In genomic region chr12:35895875-35896763, GRCm38 (mm10) we compare ENCODE assay signal across 8 mouse cellular contexts. TPM values are rescaled to one million over a fixed set of nuclear protein-coding genes. Genes with fewer than 3 reads are reported as not detected.
DNase-seq lines count a peak whose midpoint lies in the region; ATAC-seq and TF ChIP-seq lines count a peak whose summit lies in the region.

No protein-coding gene starts in this region.

- H3K27ac ChIP-seq in heart, embryonic 12.5 days (ENCODE audit: poor library complexity, severe bottlenecking), result no peak overlapping the region
- H3K27ac ChIP-seq in kidney, embryonic 16.5 days (ENCODE audit: low read length), result no peak overlapping the region
- no peak overlapping the region for H3K27ac ChIP-seq in liver, embryonic 14.5 days
- H3K27ac ChIP-seq in neural tube, embryonic 11.5 days (ENCODE audit: low read depth, low read length), result 0 out of 2 replicates have a peak overlapping the region, but pooled peaks have one; percentile 23

- peak overlapping the region; percentile 39 for H3K4me3 ChIP-seq in heart, embryonic 12.5 days
- peak overlapping the region; percentile 38 for H3K4me3 ChIP-seq in kidney, embryonic 16.5 days (ENCODE audit: low read length)
- 0 out of 4 replicates have a peak overlapping the region, but pooled peaks of 1 of the 2 experiments have one; percentile 6 for H3K4me3 ChIP-seq in liver, embryonic 14.5 days (ENCODE audit: insufficient read depth in 1 of 2, low read depth in 2 of 2, low read length in 2 of 2)
- H3K4me3 ChIP-seq in neural tube, embryonic 11.5 days (ENCODE audit: low read depth, low read length), result peak overlapping the region; percentile 28

- no peak for TF ChIP-seq EP300 in liver, embryonic 14.5 days (IDR thresholded peaks at IDR 0.05; ENCODE audit: low read depth)

- H3K4me1 ChIP-seq in heart, embryonic 12.5 days (replicated peaks), result 0 out of 2 replicates have a peak, but pooled peaks cover 4% of the 10 kb centered on the region
- H3K4me1 ChIP-seq in kidney, embryonic 16.5 days (ENCODE audit: insufficient read depth, low read length), result peaks cover 7% of the 10 kb centered on the region
- H3K4me1 ChIP-seq in liver, embryonic 14.5 days (replicated peaks; ENCODE audit: control insufficient read depth in 2 of 2, insufficient read depth in 2 of 2, low read length in 1 of 2), result no peaks in the 10 kb centered on the region; a peak in 1 of 4 replicates
- peaks cover 20% of the 10 kb centered on the region for H3K4me1 ChIP-seq in neural tube, embryonic 11.5 days (ENCODE audit: control insufficient read depth, insufficient read depth, low read length)

- peak overlapping the region; percentile 60 for H3K4me2 ChIP-seq in heart, embryonic 12.5 days
- H3K4me2 ChIP-seq in kidney, embryonic 16.5 days (replicated peaks; ENCODE audit: low read depth, low read length), result peak overlapping the region; percentile 59
- peak overlapping the region; percentile 46 for H3K4me2 ChIP-seq in liver, embryonic 14.5 days (ENCODE audit: low read depth)
- peak overlapping the region; percentile 45 for H3K4me2 ChIP-seq in neural tube, embryonic 11.5 days (ENCODE audit: low read depth)

- peak; percentile 57 for TF ChIP-seq CTCF in liver, embryonic 14.5 days (IDR thresholded peaks at IDR 0.05; ENCODE audit: low read depth)

- 27% methylated on average over 20 of the region's 20 CpGs for WGBS in heart, embryonic 12.5 days
- WGBS in kidney, embryonic 16.5 days, result 30% methylated on average over 20 of the region's 20 CpGs
- WGBS in liver, embryonic 14.5 days (ENCODE audit: insufficient replicate concordance), result 29% methylated on average over 20 of the region's 20 CpGs
- WGBS in neural tube, embryonic 11.5 days, result 27% methylated on average over 20 of the region's 20 CpGs

- H3K9ac ChIP-seq in heart, embryonic 12.5 days, result no peak overlapping the region
- 0 out of 2 replicates have a peak overlapping the region, but pooled peaks have one; percentile 40 for H3K9ac ChIP-seq in kidney, embryonic 16.5 days (replicated peaks; ENCODE audit: low read length)
- H3K9ac ChIP-seq in liver, embryonic 14.5 days (replicated peaks), result no peak overlapping the region
- H3K9ac ChIP-seq in neural tube, embryonic 11.5 days (ENCODE audit: low read length), result peak overlapping the region; percentile 48

- no peaks in the 10 kb centered on the region for H3K36me3 ChIP-seq in heart, embryonic 12.5 days
- no peaks in the 10 kb centered on the region for H3K36me3 ChIP-seq in kidney, embryonic 16.5 days (ENCODE audit: insufficient read depth, low read length)
- no peaks in the 10 kb centered on the region for H3K36me3 ChIP-seq in liver, embryonic 14.5 days (replicated peaks; ENCODE audit: control insufficient read depth, insufficient read depth, low read depth)
- no peaks in the 10 kb centered on the region for H3K36me3 ChIP-seq in neural tube, embryonic 11.5 days (ENCODE audit: control insufficient read depth, insufficient read depth, low read length)

- peak; percentile 49 for ATAC-seq in activated CD4-positive, CD25-positive, alpha-beta regulatory T cell, adult 4 months
- ATAC-seq in heart, embryonic 12.5 days (ENCODE audit: insufficient number of reproducible peaks, low FRiP score), result no peak
- ATAC-seq in kidney, embryonic 16.5 days (ENCODE audit: low FRiP score, low TSS enrichment), result no peak
- no peak for ATAC-seq in liver, embryonic 14.5 days (ENCODE audit: insufficient read depth)
- ATAC-seq in neural tube, embryonic 11.5 days (ENCODE audit: insufficient read depth, low FRiP score, low TSS enrichment), result no peak

- H3K27me3 ChIP-seq in heart, embryonic 12.5 days (replicated peaks), result no peaks in the 10 kb centered on the region
- no peaks in the 10 kb centered on the region for H3K27me3 ChIP-seq in kidney, embryonic 16.5 days (ENCODE audit: insufficient read depth, low read length)
- H3K27me3 ChIP-seq in liver, embryonic 14.5 days (ENCODE audit: control insufficient read depth, insufficient read depth, low read length), result no peaks in the 10 kb centered on the region
- no peaks in the 10 kb centered on the region for H3K27me3 ChIP-seq in neural tube, embryonic 11.5 days (ENCODE audit: control insufficient read depth, insufficient read depth, low read length)

- H3K9me3 ChIP-seq in heart, embryonic 12.5 days (replicated peaks), result no peaks in the 10 kb centered on the region
- no peaks in the 10 kb centered on the region for H3K9me3 ChIP-seq in kidney, embryonic 16.5 days (ENCODE audit: low read length)
- no peaks in the 10 kb centered on the region for H3K9me3 ChIP-seq in liver, embryonic 14.5 days (ENCODE audit: control insufficient read depth, low read length)
- no peaks in the 10 kb centered on the region for H3K9me3 ChIP-seq in neural tube, embryonic 11.5 days (ENCODE audit: control insufficient read depth, low read length)

- DNase-seq in CD4-positive helper T cell, adult 2 months (ENCODE audit: low read depth, low spot score), result peak; percentile 71
- DNase-seq in embryo, embryonic 10.5 days (ENCODE audit: low spot score), result peak; percentile 92
- DNase-seq in liver, embryonic 14.5 days (ENCODE audit: low read depth in 3 of 3, low spot score in 3 of 3), result peak; percentile 16 to 35 (median 17)
- peak; percentile 83 for DNase-seq in neural tube, embryonic 11.5 days (ENCODE audit: low spot score)
- DNase-seq in thymus, postnatal 36 days, result peak; percentile 22 to 40

RNA-seq across cellular contexts. Expression of gene Agr3, which starts 29.3 kb away (rescaled TPM):
- polyA plus RNA-seq in activated CD4-positive, CD25-positive, alpha-beta regulatory T cell, adult 4 months (2017; shearing (Covaris generic)), result not detected
- not detected in 2 replicates for polyA plus RNA-seq in heart, embryonic 12.5 days (2016; fragmentation: Nextera tagmentation; extraction: Ambion mirVana)
- polyA plus RNA-seq in kidney, embryonic 16.5 days (2015; fragmentation: Nextera tagmentation; extraction: Ambion mirVana), result not detected in 2 replicates
- polyA plus RNA-seq in liver, embryonic 14.5 days (2012; rRNA removed), result not detected in 2 replicates
- polyA plus RNA-seq in liver, embryonic 14.5 days (2014; fragmentation: Nextera tagmentation; extraction: Ambion mirVana), result not detected in 2 replicates
- not detected in 2 replicates for polyA plus RNA-seq in neural tube, embryonic 11.5 days (2014; fragmentation: Nextera tagmentation; extraction: Ambion mirVana)

Comparison
In these comparisons a context has a peak if more than half of its experiments do, and no peak if none do; other contexts are left out.
1. DNase-seq: peak in every context shown above with its lines; median percentile 92 in embryo, embryonic 10.5 days; 83 in neural tube, embryonic 11.5 days; 71 in CD4-positive helper T cell, adult 2 months; 31 in thymus, postnatal 36 days; 17 in liver, embryonic 14.5 days.
2. H3K9ac ChIP-seq: peak in kidney, embryonic 16.5 days (single experiment) and neural tube, embryonic 11.5 days (single experiment); none in heart, embryonic 12.5 days (single experiment) and liver, embryonic 14.5 days (single experiment).
3. Peak in every context shown above with its lines, with median percentiles within 50 percentile points of each other: H3K4me2 ChIP-seq.